Mouse (Mus musculus) kidney, postnatal 36 days (tissue): ENCODE measurements around the gene Ebf4.

ENCODE experiments used
- DNase-seq, 2 experiments: peaks; one replicate each; pipeline ENCODE4 v3.0.0; 2021 to 2022; ENCODE audit warnings: mixed read lengths in 2 of 2

Gene Ebf4

GRCm38 (mm10) chr2:130294936-130295277, at the start of gene Ebf4:
Gene Ebf4, plus strand, starts transcription at chr2:130295169.
- DNase-seq: peak; percentile 41 to 71

DNA sequence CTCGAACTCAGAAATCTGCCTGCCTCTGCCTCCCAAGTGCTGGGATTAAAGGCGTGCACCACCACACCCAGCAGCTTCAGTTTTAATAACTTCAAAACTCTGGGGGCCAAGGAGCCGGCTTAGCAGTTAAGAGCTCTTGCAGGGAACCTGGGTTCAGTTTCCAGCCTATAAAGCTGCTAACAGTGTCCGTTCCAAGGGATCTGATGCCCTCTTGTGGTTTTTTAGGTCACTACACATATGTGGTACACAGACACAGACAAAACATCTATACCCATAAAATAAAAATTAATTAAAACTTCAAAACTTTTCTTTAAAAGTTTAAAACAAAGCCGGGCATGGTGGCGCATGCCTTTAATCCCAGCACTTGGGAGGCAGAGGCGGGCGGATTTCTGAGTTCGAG, 48.1 kb upstream of the Ebf4 start:
- DNase-seq: peak; percentile 35 to 42

DNA sequence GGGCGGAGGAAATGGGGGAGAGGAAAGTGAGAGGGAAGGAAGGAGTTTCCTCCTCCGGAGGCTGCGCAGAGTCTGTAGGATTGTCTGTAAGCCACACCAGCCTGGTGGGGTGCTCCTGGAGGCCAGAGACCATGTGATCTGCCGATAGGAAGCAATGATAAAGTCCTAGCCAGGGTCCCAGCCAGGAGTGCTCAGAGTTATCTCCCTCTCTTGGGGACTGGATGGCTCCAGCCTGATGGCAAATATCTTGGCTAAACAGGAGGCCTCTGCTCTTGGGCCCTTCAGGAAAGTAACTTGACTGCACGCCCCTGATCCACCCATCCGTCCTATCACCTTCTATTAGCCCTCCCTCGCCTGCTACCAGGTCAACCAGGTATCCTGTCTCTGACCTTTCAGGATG, 46.7 kb upstream of the Ebf4 start:
- DNase-seq: no peak

DNA sequence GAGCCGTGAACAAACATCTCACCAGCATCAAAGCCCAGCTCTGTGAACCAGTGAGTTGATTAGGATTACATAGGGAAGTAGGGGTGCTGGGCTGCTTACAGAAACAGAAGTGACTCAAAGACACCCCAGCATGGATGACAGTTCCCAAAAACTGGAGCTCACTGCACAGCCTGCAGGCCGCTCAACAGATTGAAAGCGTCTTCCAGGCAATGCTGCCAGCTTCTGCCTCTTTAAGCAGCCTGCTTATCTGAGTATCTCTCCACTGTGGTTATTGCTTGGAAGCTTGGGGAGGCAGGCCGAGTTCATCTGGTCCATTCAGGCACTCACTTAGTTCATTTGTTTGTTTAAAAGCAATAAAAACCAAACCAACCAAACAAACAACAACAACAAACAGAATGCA, 38.2 kb upstream of the Ebf4 start:
- DNase-seq: no peak

- DNase-seq: no peak
These were observed 34.1 kb upstream of the Ebf4 start for GRCm38 (mm10) chr2:130260822-130261221.

DNA sequence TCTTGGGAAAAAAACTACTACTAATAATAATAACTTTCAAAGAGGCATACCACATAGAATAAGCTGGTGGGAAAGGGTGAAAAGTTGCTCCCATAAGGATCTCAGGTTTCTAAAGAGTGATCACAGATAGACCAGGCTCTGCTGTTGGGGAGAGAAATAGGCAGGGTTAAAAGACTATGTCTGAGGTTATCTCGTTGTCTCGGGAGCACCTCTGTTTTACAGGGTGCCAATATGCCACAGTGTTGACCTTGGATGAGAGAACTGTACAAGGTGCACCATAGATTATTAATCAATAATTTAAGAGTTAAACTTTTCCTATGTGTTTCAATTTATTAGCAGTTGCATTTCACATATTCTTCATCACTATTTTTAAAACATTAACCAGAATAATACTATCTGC, 33.1 kb upstream of the Ebf4 start:
- no peak for DNase-seq

DNA sequence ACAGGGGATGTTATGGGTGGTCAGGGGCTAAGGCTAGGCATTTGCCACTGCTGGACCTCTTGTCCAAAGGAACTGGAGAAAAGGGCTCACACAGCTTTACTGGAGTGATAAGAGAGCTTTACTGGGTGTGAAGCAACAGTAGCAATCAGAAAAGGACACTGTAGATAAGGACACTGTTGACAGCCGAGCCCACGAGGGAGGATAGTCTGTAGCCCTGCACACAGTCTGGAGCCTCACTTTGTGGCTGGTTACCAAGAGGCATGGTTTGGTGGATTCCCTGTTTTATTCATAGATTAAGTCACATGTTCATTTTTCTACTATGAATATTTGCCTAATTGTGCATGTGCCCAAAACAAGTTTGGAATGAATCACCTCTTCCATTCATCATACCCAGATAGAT, 32.6 kb upstream of the Ebf4 start:
- no peak for DNase-seq

- no peak for DNase-seq
These were observed 29.4 kb upstream of the Ebf4 start for GRCm38 (mm10) chr2:130265520-130265919.

GRCm38 (mm10) chr2:130268074-130268473, 26.9 kb upstream of the Ebf4 start:
- no peak for DNase-seq

- DNase-seq: peak in 1 of 2 experiments; percentile 37
These were observed 21.2 kb upstream of the Ebf4 start for GRCm38 (mm10) chr2:130273732-130274131.

DNA sequence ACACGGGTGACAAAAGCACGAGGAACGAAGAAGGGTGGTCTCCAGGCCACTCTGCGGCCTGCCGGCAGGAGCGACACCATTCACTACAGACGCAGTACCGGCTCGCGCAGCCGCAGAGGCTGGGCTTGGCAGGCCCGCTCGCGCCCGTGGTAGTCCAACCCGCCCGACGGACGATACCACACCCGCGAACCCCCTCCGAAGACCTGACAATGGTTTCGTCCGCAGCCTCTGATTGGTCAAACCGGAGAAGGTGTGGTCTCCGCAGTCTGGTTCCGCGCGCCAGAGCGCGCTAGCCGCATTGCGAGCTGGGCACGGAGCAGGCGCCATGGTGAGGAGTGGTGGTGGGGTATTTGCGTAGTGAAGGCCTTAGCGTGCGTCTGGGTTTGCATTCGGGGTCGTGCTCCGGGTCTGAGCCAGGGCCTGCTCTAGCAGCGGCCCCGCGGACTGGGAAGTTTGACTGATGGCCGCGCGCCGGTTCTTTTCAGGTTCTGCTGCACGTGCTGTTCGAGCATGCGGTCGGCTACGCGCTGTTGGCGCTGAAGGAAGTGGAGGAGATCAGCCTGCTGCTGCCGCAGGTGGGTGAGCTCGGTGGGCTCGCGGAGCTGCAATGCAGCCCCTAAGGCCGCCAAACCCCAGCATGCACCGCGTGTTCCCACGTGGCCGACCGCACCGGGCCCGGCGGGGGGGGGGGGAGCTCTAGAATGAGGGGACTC, 20.7 kb upstream of the Ebf4 start, which contains the start of gene Nop56:
Nop56 (plus strand) TSS at position 282 of the 713 bp plus-strand sequence.
- DNase-seq: peak; percentile 98 to 99

DNA sequence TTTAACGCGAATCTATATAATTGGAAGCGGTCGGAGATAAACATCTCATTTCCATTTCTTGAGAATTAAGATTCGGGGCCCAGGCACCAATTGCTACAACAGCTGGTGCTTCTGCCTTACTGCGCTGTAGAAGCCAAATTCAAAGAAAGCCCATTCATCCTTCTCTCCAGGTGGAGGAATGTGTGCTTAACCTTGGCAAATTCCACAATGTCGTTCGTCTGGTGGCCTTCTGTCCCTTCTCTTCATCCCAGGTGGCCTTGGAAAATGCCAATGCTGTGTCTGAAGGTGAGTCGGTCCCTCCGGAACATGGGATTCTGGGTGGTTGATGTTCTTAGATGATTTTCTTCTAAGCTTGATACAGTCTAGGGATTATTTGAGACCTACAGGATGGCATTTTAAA, 20.1 kb upstream of the Ebf4 start:
- DNase-seq: no peak

GRCm38 (mm10) chr2:130275649-130276048, 19.3 kb upstream of the Ebf4 start:
- peak; percentile 40 to 78 for DNase-seq

- no peak for DNase-seq
These were observed 15.3 kb upstream of the Ebf4 start for GRCm38 (mm10) chr2:130279600-130280091.

- DNase-seq: no peak
These were observed 14.7 kb upstream of the Ebf4 start for GRCm38 (mm10) chr2:130280224-130280623.

- no peak for DNase-seq
These were observed 14.2 kb upstream of the Ebf4 start for GRCm38 (mm10) chr2:130280818-130281217.

GRCm38 (mm10) chr2:130283854-130284654, 10.9 kb upstream of the Ebf4 start, which contains the start of gene Idh3b:
Gene Idh3b, minus strand, starts transcription at chr2:130284547.
- DNase-seq: peak; percentile 91 to 95

DNA sequence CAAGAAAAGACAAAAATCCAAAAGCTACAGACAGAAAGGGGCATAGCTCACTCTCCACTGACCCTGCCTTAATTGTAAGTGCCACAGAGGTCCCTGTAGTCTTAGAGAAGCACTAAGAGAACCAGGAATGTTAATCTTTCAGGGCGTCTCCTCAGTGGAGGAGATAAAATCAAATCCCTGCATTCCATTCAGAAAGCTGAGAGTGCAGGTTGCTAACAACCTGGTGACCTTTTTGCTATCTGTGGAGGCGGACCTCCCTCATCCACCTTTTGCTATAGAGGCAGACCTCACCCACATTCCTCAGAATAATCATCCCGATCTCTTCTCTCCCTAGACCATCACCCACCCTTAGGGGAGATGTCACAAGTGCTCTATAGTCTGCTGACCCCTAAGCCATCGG, 5.9 kb upstream of the Ebf4 start:
- DNase-seq: no peak

DNA sequence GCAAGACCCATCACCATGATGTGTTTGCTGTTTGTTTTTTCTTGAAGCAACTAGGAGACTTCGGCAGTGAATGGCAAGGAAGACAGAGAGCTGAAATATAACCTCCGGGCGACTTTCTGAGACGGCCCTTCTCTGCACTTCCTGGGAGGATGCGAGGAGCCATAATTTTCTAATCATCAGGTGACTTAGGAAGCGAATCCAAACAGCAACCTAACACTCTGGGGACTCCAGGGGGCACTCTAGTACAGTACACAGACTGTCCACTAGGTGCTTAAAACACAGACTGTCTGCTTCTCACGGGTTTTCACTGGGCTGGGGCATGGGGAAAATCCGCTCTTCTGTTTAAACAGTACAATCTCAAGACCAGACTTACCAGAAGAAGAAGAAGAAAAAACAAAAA, 3.5 kb upstream of the Ebf4 start:
- peak; percentile 83 to 86 for DNase-seq

DNA sequence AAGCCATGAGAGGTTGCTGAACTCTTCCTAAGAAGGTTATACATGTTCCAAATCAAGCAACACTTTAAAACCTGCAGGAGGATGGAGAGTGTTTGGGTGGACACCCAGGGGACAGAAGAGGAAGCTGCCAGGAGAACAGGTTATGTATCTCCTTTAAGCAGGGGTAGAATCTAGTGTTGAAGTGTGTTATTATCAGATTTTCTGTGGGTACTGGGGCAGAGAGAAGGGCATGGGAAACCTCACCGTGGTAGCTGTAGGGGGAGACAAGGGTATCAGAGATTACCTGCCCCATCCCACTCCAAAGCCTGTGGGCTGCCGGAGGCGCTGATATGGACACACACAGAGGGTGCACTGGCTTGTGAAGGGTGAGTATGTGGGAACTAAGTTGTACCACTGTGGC, 2.0 kb upstream of the Ebf4 start:
- no peak for DNase-seq

DNA sequence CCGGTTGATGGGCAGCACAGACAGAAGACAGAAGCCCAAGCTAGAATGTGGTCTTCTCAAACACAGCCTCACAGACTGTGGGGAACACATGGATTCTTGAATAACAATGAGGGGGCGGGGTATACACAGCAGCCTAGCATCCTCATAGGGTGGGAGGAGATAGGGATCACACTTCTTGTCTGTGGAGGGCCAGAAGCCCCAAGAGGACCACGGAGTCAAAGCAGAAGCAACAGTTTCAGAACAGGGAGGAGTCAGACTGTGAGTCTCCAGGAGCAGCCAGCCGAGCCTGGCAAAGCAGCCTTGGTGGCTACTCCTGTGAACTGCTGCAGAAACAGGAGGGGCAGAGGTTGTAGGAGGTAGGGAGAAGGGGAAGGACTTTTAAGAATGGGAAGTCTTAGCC, 1.5 kb upstream of the Ebf4 start:
- DNase-seq: no peak

- DNase-seq: no peak
These were observed 592 bp upstream of the Ebf4 start for GRCm38 (mm10) chr2:130294218-130294935.
